Mouse (Mus musculus) embryonic facial prominence, embryonic 12.5 days (tissue): Measurements from ENCODE around the gene Tmem201. TPM values are rescaled to one million over a fixed set of nuclear protein-coding genes. Genes with fewer than 3 reads are reported as not detected.

ENCODE experiments used
- ATAC-seq: fragments of 200-750 bp; cut with Nextera tagmentation; 2 replicates; pipeline ENCODE4 v1.8.0; 2017; ENCODE audit not compliant: insufficient number of reproducible peaks, insufficient read depth, low FRiP score, low TSS enrichment
- H3K27ac ChIP-seq: fragments of 300-500 bp; sonication (generic); 2 replicates; pipeline ENCODE4 v1.5.1; 2016; ENCODE audit warnings: mild to moderate bottlenecking
- H3K27me3 ChIP-seq: fragments of 300-500 bp; sonication (generic); 2 replicates; pipeline ENCODE4 v1.6.1; 2016; ENCODE audit warnings: mild to moderate bottlenecking, moderate library complexity
- H3K36me3 ChIP-seq: fragments of 300-500 bp; sonication (generic); 2 replicates; pipeline ENCODE4 v1.6.1; 2016; ENCODE audit warnings: mild to moderate bottlenecking
- H3K4me1 ChIP-seq: fragments of 300-500 bp; sonication (generic); 2 replicates; pipeline ENCODE4 v1.6.1; 2016
- H3K4me2 ChIP-seq: fragments of 300-500 bp; sonication (generic); replicated peaks from 2 replicates; pipeline ENCODE4 v1.6.1; 2016; ENCODE audit warnings: mild to moderate bottlenecking, moderate library complexity
- H3K4me3 ChIP-seq: fragments of 300-500 bp; sonication (generic); 2 replicates; pipeline ENCODE4 v1.5.1; 2016; ENCODE audit warnings: mild to moderate bottlenecking
- H3K9ac ChIP-seq: fragments of 300-500 bp; sonication (generic); 2 replicates; pipeline ENCODE4 v1.6.1; 2016; ENCODE audit warnings: mild to moderate bottlenecking, moderate library complexity
- H3K9me3 ChIP-seq: fragments of 300-500 bp; sonication (generic); 2 replicates; pipeline ENCODE4 v1.6.1; 2016; ENCODE audit warnings: mild to moderate bottlenecking, moderate library complexity
- WGBS: fragments of 180-500 bp; shearing (Covaris S2); methylation state at CpG from one replicate; pipeline ENCODE4 v1.1.7; 2016; 5-methylcytosine and 5-hydroxymethylcytosine counted together
- polyA plus RNA-seq: library from polyadenylated mRNA; unstranded; fragments of >200 nt; fragmentation: Nextera tagmentation; extraction: Ambion mirVana; gene quantifications from 2 replicates; pipeline ENCODE4 v1.2.1, GENCODE M21; 2016

Tmem201 gene
- polyA plus RNA-seq, 1 experiment from 2014 or later, result 38.1 TPM

GRCm38 (mm10) chr4:149690828-149691280, 47.0 kb downstream of the Tmem201 start:
- peaks cover 4% of the 10 kb centered on the region; the same call in 1 of the 2 replicates for H3K27me3 ChIP-seq
- ATAC-seq, result no peak
- H3K4me1 ChIP-seq, result peaks cover 9% of the 10 kb centered on the region; the same call in 1 of the 2 replicates
- H3K9me3 ChIP-seq, result no peaks in the 10 kb centered on the region
- no peak overlapping the region for H3K9ac ChIP-seq
- no peak overlapping the region for H3K4me3 ChIP-seq
- no peak overlapping the region for H3K4me2 ChIP-seq
- 84% methylated on average over 8 of the region's 8 CpGs for WGBS
- H3K36me3 ChIP-seq, result no peaks in the 10 kb centered on the region
- H3K27ac ChIP-seq, result no peak overlapping the region

GRCm38 (mm10) chr4:149689822-149690700, 47.8 kb downstream of the Tmem201 start:
- no peaks in the 10 kb centered on the region for H3K9me3 ChIP-seq
- H3K4me3 ChIP-seq, result no peak overlapping the region
- peaks cover 9% of the 10 kb centered on the region; the same call in 1 of the 2 replicates for H3K4me1 ChIP-seq
- no peak for ATAC-seq
- 78% methylated on average over 12 of the region's 12 CpGs for WGBS
- H3K27me3 ChIP-seq, result no peaks in the 10 kb centered on the region
- no peaks in the 10 kb centered on the region for H3K36me3 ChIP-seq
- no peak overlapping the region for H3K9ac ChIP-seq
- H3K27ac ChIP-seq, result no peak overlapping the region
- H3K4me2 ChIP-seq, result no peak overlapping the region

- H3K4me2 ChIP-seq, result no peak overlapping the region
- H3K27ac ChIP-seq, result no peak overlapping the region
- H3K36me3 ChIP-seq, result no peaks in the 10 kb centered on the region
- no peaks in the 10 kb centered on the region for H3K27me3 ChIP-seq
- 83% methylated on average over 14 of the region's 14 CpGs for WGBS
- no peak overlapping the region for H3K9ac ChIP-seq
- H3K4me3 ChIP-seq, result no peak overlapping the region
- H3K9me3 ChIP-seq, result no peaks in the 10 kb centered on the region
- peaks cover 9% of the 10 kb centered on the region; the same call in 1 of the 2 replicates for H3K4me1 ChIP-seq
- ATAC-seq, result no peak
Observed at GRCm38 (mm10) chr4:149688861-149689260, 49.0 kb downstream of the Tmem201 start.

DNA sequence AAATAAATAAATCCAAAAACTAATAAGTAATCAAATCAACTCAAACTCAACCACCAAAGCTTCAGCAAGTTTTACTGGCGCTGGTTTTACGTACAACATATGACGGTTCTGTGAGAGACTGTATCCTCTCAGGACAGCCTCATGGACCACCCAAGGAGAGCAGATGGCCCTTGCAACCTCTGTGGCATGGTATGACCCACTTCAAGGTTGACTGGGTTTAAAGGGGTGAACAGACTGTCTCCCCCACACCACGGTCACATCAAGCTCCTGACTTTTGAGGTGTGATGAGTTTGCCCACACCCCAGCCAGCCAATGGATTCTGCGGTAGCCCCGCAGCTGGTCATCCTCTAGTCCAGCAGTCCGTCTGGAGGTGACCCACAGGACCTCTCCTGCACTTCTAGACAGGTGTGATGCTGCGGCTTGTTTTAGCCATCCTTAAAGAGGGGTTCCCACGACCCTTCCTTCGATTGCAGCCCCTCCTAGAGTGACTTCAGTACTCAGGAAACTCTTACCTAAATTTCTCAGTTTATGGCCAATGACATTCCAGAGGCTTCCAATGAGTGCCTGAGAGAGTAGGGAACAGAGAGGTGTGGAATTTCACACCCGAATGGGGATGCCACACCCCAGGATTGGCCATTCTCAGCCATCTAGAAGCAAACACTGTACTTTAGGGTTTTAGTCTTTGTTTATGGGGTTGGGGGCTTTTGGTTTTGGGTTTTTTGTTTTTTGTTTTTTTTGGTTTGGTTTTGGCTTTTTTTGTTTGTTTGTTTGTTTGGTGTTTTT, 52.8 kb downstream of the Tmem201 start:
- 80% methylated on average over 11 of the region's 11 CpGs for WGBS
- no peak overlapping the region for H3K27ac ChIP-seq

DNA sequence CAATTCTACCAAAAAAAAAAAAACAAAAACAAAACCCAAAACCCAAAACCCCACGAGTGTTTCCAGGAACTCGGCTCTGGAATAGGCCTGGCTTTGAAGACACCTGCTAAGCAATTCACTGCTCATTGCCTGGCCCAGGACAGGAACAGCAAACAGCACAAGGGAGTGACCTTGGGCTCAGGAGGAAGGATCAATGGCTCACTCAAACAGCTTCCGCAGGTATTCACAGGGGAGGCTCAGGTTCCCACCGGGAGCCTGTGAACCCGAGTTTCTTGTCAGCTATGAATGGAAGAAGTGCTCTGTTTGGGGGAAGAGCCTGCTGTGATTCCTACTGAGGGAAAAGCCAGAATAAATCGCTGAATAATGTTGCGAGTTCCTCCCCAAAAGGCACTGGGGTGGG, 54.0 kb downstream of the Tmem201 start:
- no peak for ATAC-seq
- Histone ChIP-seq H3K4me1 (no peaks in the 10 kb centered on the region), H3K9ac (no peak overlapping the region), H3K36me3 (no peaks in the 10 kb centered on the region), H3K27ac (no peak overlapping the region), H3K27me3 (no peaks in the 10 kb centered on the region), H3K4me3 (no peak overlapping the region), H3K9me3 (no peaks in the 10 kb centered on the region), H3K4me2 (no peak overlapping the region)
- WGBS, result 11% methylated on average over 7 of the region's 7 CpGs

More for the DNA sequence above, 52.8 kb downstream of the Tmem201 start:
- H3K36me3 ChIP-seq, result no peaks in the 10 kb centered on the region
- H3K4me2 ChIP-seq, result no peak overlapping the region
- no peak overlapping the region for H3K4me3 ChIP-seq
- H3K9ac ChIP-seq, result no peak overlapping the region
- no peak for ATAC-seq
- no peaks in the 10 kb centered on the region for H3K4me1 ChIP-seq
- H3K27me3 ChIP-seq, result no peaks in the 10 kb centered on the region
- no peaks in the 10 kb centered on the region for H3K9me3 ChIP-seq

DNA sequence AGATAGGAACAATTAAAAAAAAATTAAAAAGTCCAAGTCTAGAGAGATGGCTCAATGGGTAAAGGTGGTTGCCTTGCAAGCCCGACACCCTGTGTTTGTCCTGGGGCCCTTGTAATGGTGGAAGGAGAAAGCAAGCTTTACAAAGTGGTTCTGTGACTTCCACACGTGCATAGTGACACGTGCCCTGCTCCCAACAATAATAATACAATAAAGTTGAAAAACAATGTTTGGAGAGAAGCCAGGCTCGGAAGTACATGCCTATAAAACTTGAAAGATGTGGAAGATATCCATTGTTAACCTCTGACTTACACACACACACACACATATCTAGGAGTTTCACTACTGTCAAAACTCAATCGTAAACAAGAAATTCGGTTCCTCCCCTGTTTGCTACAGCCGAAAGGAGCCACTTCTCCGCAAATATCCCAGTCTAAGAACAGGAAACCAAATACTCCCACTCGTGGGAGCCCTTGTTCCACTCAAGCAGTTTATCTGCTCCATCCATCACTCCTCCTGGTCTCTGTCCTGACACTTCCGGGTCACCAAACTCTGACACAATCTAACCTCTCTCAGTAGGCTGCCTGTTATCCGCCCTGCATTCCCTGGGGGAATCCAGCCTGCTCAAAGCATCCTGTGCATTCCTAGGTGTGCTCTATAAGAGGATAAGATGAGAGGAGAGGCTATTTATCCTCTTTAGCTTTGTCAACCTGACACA, 58.6 kb downstream of the Tmem201 start:
- no peak overlapping the region for H3K27ac ChIP-seq
- H3K9me3 ChIP-seq, result no peaks in the 10 kb centered on the region
- peaks cover 22% of the 10 kb centered on the region; the same call in 1 of the 2 replicates for H3K27me3 ChIP-seq
- no peaks in the 10 kb centered on the region for H3K36me3 ChIP-seq
- WGBS, result 69% methylated on average over 11 of the region's 11 CpGs
- H3K4me3 ChIP-seq, result no peak overlapping the region
- no peak overlapping the region for H3K9ac ChIP-seq
- 0 out of 2 replicates have a peak, but pooled peaks cover 3% of the 10 kb centered on the region for H3K4me1 ChIP-seq
- ATAC-seq, result no peak
- H3K4me2 ChIP-seq, result no peak overlapping the region

DNA sequence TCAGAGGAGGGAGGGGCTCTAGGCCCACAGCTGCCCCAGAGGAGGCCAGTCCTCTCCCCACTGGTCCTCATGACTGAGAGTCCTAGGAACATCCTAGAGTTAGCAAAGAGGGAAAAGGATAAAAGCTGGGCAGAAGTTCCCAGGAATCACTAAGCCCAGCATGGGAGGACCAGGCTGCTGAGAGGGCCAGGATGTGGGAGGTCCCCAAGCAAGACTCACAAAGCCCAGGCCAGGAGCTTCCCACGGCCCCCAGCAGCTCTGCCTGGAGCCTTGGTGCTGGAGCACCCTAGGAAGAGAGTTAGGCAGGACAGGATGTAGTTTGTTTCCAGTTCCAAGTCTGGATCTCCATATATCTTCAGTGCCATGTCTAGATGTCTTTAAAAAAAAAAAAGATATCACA, 59.8 kb downstream of the Tmem201 start:
- 0 out of 2 replicates have a peak, but pooled peaks cover 3% of the 10 kb centered on the region for H3K4me1 ChIP-seq
- no peak overlapping the region for H3K27ac ChIP-seq
- H3K36me3 ChIP-seq, result no peaks in the 10 kb centered on the region
- no peak overlapping the region for H3K4me2 ChIP-seq
- H3K9ac ChIP-seq, result no peak overlapping the region
- no peaks in the 10 kb centered on the region for H3K9me3 ChIP-seq
- 50% methylated on average over 1 of the region's 1 CpGs for WGBS
- no peak overlapping the region for H3K4me3 ChIP-seq
- H3K27me3 ChIP-seq, result peaks cover 31% of the 10 kb centered on the region; the same call in 1 of the 2 replicates
- no peak for ATAC-seq

DNA sequence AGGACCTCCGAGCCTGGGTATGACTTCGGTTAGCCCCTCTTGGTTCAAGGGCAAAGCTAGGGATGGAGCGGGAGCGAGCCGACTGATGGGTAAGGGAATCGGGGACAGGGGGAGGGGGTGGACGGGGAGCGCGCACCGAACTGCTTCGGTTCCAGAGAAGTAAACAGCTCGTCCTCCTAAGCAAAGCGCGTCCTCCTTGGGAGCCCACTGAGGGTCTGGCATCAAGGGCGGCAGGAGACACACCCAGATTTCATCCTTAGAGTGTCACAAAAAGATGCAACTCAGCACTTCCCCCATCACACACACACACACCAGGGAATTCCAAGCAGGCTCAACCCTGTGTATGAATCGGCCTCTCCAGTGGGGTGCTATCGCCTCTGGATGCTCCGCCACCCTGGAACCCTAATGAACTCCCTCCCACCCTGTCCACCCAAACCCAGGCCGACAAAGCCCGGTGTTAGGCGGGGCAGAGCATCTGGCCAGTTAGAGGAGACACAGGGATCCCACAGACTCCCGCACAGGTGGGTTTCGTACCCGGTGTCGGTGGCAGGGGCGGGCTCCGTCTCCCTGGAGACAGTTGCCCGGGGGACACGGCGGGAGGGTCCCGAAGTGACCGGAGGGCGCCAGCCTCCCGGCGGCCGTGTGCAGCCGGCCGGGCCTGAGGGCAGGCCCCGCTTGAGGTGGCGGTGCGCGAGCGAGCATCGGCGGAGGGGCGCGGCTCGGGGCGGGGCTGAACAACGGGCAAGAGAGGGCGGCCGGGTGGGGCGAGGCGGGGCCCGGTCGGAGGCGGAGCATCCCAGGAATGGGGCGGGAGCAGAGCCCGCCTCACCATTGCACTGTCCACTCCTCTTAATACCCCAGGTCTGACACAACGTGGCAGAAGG, 62.2 kb downstream of the Tmem201 start:
- 2% methylated on average over 59 of the region's 60 CpGs for WGBS
- peak overlapping the region; percentile 61 for H3K9ac ChIP-seq

DNA sequence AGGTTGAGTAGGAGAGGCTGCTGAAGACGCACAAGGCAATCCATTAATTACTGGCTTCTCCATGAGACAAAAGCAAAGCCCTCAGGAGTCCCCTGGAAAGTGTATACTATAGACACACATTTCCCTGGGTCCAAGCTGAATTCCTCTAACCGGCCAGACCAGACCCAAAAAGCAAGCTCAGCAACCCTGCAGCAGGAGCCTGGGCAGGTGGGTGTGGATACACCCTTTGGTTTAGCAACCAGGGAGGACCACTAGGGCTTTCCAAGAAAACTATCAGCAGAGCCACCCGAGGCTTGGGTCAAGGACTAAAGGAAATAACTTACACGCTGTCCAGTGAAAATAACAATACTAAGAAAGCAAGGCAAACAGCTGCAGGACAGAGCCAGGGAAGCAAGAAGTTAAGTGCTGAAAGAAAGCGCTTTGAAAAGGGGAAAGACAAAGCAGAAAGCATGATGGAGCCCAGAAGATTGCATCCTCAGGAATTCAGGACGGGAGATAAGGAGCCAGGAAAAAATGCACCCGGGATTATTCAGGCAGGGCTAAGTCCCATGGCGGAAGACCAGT, 62.9 kb downstream of the Tmem201 start:
- Histone ChIP-seq H3K9ac (peak overlapping the region; percentile 61; the same call in 1 of the 2 replicates), H3K36me3 (no peaks in the 10 kb centered on the region), H3K4me1 (0 out of 2 replicates have a peak, but pooled peaks cover 3% of the 10 kb centered on the region), H3K27me3 (peaks cover 31% of the 10 kb centered on the region; the same call in 1 of the 2 replicates), H3K4me3 (peak overlapping the region; percentile 61), H3K27ac (no peak overlapping the region), H3K9me3 (no peaks in the 10 kb centered on the region), H3K4me2 (peak overlapping the region; percentile 92)
- no peak for ATAC-seq
- 9% methylated on average over 8 of the region's 8 CpGs for WGBS

More for the DNA sequence above, 62.2 kb downstream of the Tmem201 start:
- H3K4me1 ChIP-seq, result 0 out of 2 replicates have a peak, but pooled peaks cover 3% of the 10 kb centered on the region
- peaks cover 31% of the 10 kb centered on the region; the same call in 1 of the 2 replicates for H3K27me3 ChIP-seq
- H3K4me2 ChIP-seq, result peak overlapping the region; percentile 92
- no peak overlapping the region for H3K27ac ChIP-seq
- ATAC-seq, result peak; percentile 81
- H3K9me3 ChIP-seq, result no peaks in the 10 kb centered on the region
- peak overlapping the region; percentile 61 for H3K4me3 ChIP-seq
- no peaks in the 10 kb centered on the region for H3K36me3 ChIP-seq

DNA sequence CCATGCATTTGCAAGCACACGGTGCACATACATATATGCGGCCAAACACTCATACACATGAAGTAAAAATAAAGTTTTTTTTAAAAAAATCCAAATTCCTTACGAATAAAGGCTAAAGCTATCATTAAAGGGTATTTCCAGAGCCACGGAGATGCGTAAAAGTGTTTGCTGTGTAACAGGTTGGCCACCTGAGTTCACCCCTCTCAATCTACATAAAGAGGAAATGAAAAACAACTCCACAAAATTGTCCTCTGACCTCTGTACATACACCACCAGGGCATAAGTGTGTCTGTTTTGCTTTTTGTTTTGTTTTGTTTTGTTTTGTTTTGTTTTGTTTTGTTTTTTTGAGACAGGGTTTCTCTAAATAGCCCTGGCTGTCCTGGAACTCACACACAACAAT, 65.1 kb downstream of the Tmem201 start:
- Histone ChIP-seq H3K4me2 (no peak overlapping the region), H3K27ac (no peak overlapping the region), H3K4me1 (0 out of 2 replicates have a peak, but pooled peaks cover 3% of the 10 kb centered on the region), H3K9me3 (no peaks in the 10 kb centered on the region), H3K4me3 (no peak overlapping the region), H3K9ac (no peak overlapping the region), H3K27me3 (peaks cover 31% of the 10 kb centered on the region; the same call in 1 of the 2 replicates), H3K36me3 (no peaks in the 10 kb centered on the region)
- no peak for ATAC-seq
- WGBS, result 92% methylated on average over 5 of the region's 5 CpGs
